Mouse (Mus musculus) layer of hippocampus, postnatal 14 days (tissue): ENCODE measurements around the gene Ltn1. TPM values are rescaled to one million over a fixed set of nuclear protein-coding genes. Genes with fewer than 3 reads are reported as not detected.

Experiments
- DNase-seq, 2 experiments: peaks; one replicate each; pipeline ENCODE4 v3.0.0; 2021 to 2022; ENCODE audit warnings: low spot score in 2 of 2, mixed read lengths in 1 of 2
- total RNA-seq, 2 experiments: library from RNA; stranded (reverse); gene quantifications; 2 replicates each; pipeline ENCODE4 v1.2.3; 2021

The Ltn1 gene
- total RNA-seq, 2 experiments from 2014 or later: 44.3 to 47.7 TPM

GRCm38 (mm10) chr16:87393813-87394548 lies 38.4 kb downstream of the Ltn1 start:
- DNase-seq: peak; percentile 43 to 69

GRCm38 (mm10) chr16:87387444-87387977 lies 44.9 kb downstream of the Ltn1 start:
- DNase-seq: no peak

GRCm38 (mm10) chr16:87384366-87384765 lies 48.0 kb downstream of the Ltn1 start:
- no peak for DNase-seq

GRCm38 (mm10) chr16:87382996-87383395 lies 49.4 kb downstream of the Ltn1 start:
- DNase-seq: no peak

- no peak for DNase-seq
Observed at GRCm38 (mm10) chr16:87366445-87366844, 66.0 kb downstream of the Ltn1 start.

- no peak for DNase-seq
Observed at GRCm38 (mm10) chr16:87366035-87366434, 66.4 kb downstream of the Ltn1 start.

GRCm38 (mm10) chr16:87364231-87364630 lies 68.2 kb downstream of the Ltn1 start:
- no peak for DNase-seq

GRCm38 (mm10) chr16:87360096-87360495 lies 72.3 kb downstream of the Ltn1 start:
- no peak for DNase-seq

- no peak for DNase-seq
Observed at GRCm38 (mm10) chr16:87354748-87355147, 77.7 kb downstream of the Ltn1 start.

- DNase-seq: peak; percentile 94 to 97
Observed at GRCm38 (mm10) chr16:87354075-87354583, 78.3 kb downstream of the Ltn1 start, which contains the start of gene N6amt1. N6amt1 (plus strand) TSS chr16:87354185.

GRCm38 (mm10) chr16:87353605-87354004 lies 78.8 kb downstream of the Ltn1 start:
- DNase-seq: peak in 1 of 2 experiments; percentile 12

GRCm38 (mm10) chr16:87351386-87352105 lies 80.9 kb downstream of the Ltn1 start:
- no peak for DNase-seq

- DNase-seq: no peak
Observed at GRCm38 (mm10) chr16:87348133-87348532, 84.3 kb downstream of the Ltn1 start.

GRCm38 (mm10) chr16:87341043-87341572 lies 91.3 kb downstream of the Ltn1 start:
- DNase-seq: no peak

GRCm38 (mm10) chr16:87334756-87335155 lies 97.7 kb downstream of the Ltn1 start:
- DNase-seq: no peak

- DNase-seq: no peak
Observed at GRCm38 (mm10) chr16:87329986-87330385, 102.4 kb downstream of the Ltn1 start.

Other genes starting within 250 kb of the Ltn1 start
- 10 to 100 TPM; 17.1 to 17.7 TPM for gene N6amt1, start 78.4 kb downstream of the Ltn1 start, total RNA-seq
- 10 to 100 TPM in 1 of 2 experiments, 1 to 10 TPM in 1; 9.3 to 10.5 TPM for gene Rwdd2b, start 8.0 kb upstream of the Ltn1 start, total RNA-seq
- gene Usp16, start 22.1 kb upstream of the Ltn1 start, total RNA-seq: 10 to 100 TPM; 48.7 to 52.8 TPM
- gene Cct8, start 63.3 kb upstream of the Ltn1 start, total RNA-seq: 100 to 1,000 TPM; 171 to 179 TPM
- gene Map3k7cl, start 120.7 kb upstream of the Ltn1 start, total RNA-seq: under 1 TPM; 0.71 to 0.91 TPM